Comparison of ENCODE assay signal across 19 mouse cellular contexts in genomic region chr15:85983131-85983530, GRCm38 (mm10). TPM values are rescaled to one million over a fixed set of nuclear protein-coding genes. Genes with fewer than 3 reads are reported as not detected.
A peak's percentile ranks its signal among the peaks of the same experiment; 100 is the strongest.
DNase-seq lines count a peak whose midpoint lies in the region; ATAC-seq lines count a peak whose summit lies in the region.
"Had no signal": no experiment of that assay in that cellular context is flagged by ENCODE, and none has a peak within 500 bp of the region (broad histone marks: within the 10 kb centered on the region; RNA-seq: fewer than 3 reads in every experiment).

No protein-coding gene starts in this region.

- peaks cover 30% of the 10 kb centered on the region for H3K27me3 ChIP-seq in hindbrain, embryonic 10.5 days (ENCODE audit: insufficient read depth, poor library complexity, severe bottlenecking)
- H3K27me3 ChIP-seq in hindbrain, embryonic 12.5 days, result peaks cover 9% of the 10 kb centered on the region; the same call in 1 of the 2 replicates
- H3K27me3 ChIP-seq: embryonic facial prominence, embryonic 13.5 days; hindbrain, embryonic 15.5 days; kidney, embryonic 15.5 days; limb, embryonic 12.5 days had no signal

- ATAC-seq in hindbrain, embryonic 12.5 days (ENCODE audit: low FRiP score), result no peak
- ATAC-seq in erythroblast, adult 5-6 weeks (replicated peaks; ENCODE audit: low FRiP score, poor library complexity, severe bottlenecking), result no peak
- ATAC-seq: intestine, postnatal 0 days; lung, postnatal 0 days; midbrain, embryonic 16.5 days had no signal

- H3K4me3 ChIP-seq in hindbrain, embryonic 10.5 days, result no peak overlapping the region
- H3K4me3 ChIP-seq in hindbrain, embryonic 12.5 days, result no peak overlapping the region
- H3K4me3 ChIP-seq: embryonic facial prominence, embryonic 13.5 days; heart, embryonic 13.5 days; hindbrain, embryonic 15.5 days; kidney, embryonic 15.5 days; limb, embryonic 12.5 days had no signal

- H3K9ac ChIP-seq in hindbrain, embryonic 12.5 days, result no peak overlapping the region
- H3K9ac ChIP-seq: embryonic facial prominence, embryonic 13.5 days; heart, embryonic 13.5 days; hindbrain, embryonic 15.5 days; kidney, embryonic 15.5 days; limb, embryonic 12.5 days had no signal

- H3K36me3 ChIP-seq in hindbrain, embryonic 10.5 days, result peaks cover 15% of the 10 kb centered on the region
- no peaks in the 10 kb centered on the region for H3K36me3 ChIP-seq in hindbrain, embryonic 12.5 days
- H3K36me3 ChIP-seq: embryonic facial prominence, embryonic 13.5 days; heart, embryonic 13.5 days; hindbrain, embryonic 15.5 days; kidney, embryonic 15.5 days; limb, embryonic 12.5 days had no signal

- no peak overlapping the region for H3K4me2 ChIP-seq in hindbrain, embryonic 12.5 days (replicated peaks)
- H3K4me2 ChIP-seq: embryonic facial prominence, embryonic 13.5 days; heart, embryonic 13.5 days; hindbrain, embryonic 15.5 days; kidney, embryonic 15.5 days; limb, embryonic 12.5 days had no signal

- 0 out of 2 replicates have a peak overlapping the region, but pooled peaks have one; percentile 6 for H3K27ac ChIP-seq in hindbrain, embryonic 10.5 days
- no peak overlapping the region for H3K27ac ChIP-seq in hindbrain, embryonic 12.5 days
- H3K27ac ChIP-seq: embryonic facial prominence, embryonic 13.5 days; heart, embryonic 13.5 days; hindbrain, embryonic 15.5 days; kidney, embryonic 15.5 days; limb, embryonic 12.5 days had no signal

- H3K9me3 ChIP-seq in hindbrain, embryonic 10.5 days, result no peaks in the 10 kb centered on the region
- no peaks in the 10 kb centered on the region for H3K9me3 ChIP-seq in hindbrain, embryonic 12.5 days (replicated peaks)
- H3K9me3 ChIP-seq: embryonic facial prominence, embryonic 13.5 days; heart, embryonic 13.5 days; hindbrain, embryonic 15.5 days; kidney, embryonic 15.5 days; limb, embryonic 12.5 days had no signal

- peaks cover 54% of the 10 kb centered on the region for H3K4me1 ChIP-seq in hindbrain, embryonic 10.5 days (replicated peaks)
- peaks cover 21% of the 10 kb centered on the region for H3K4me1 ChIP-seq in hindbrain, embryonic 12.5 days
- H3K4me1 ChIP-seq: hindbrain, embryonic 15.5 days had no signal

- 87% methylated on average over 7 of the region's 7 CpGs for WGBS in hindbrain, embryonic 10.5 days
- 88% methylated on average over 7 of the region's 7 CpGs for WGBS in hindbrain, embryonic 12.5 days

- DNase-seq in hindbrain, embryonic 10.5 days (ENCODE audit: low spot score), result no peak
- peak; percentile 53 for DNase-seq in T-cell, adult 2 months (ENCODE audit: low spot score)
- DNase-seq in thymus, adult 18-20 months, result peak; percentile 20 to 43
- peak; percentile 65 for DNase-seq in thymus, postnatal 4 days
- no peak for DNase-seq in right cerebral cortex, postnatal 14 days
- DNase-seq: adrenal gland, postnatal 14 days; cerebellum, postnatal 10 days; kidney, postnatal 4 days; retina, postnatal 1 day had no signal

RNA-seq across cellular contexts. Expression of gene Celsr1, which starts 50.4 kb away (rescaled TPM):
- 3.4 and 3.6 TPM in 2 replicates for polyA plus RNA-seq in hindbrain, embryonic 10.5 days (2016; fragmentation: Nextera tagmentation; extraction: Ambion mirVana)
- 3.4 and 4.3 TPM in 2 replicates for polyA plus RNA-seq in hindbrain, embryonic 12.5 days (2016; fragmentation: Nextera tagmentation; extraction: Ambion mirVana)
- total RNA-seq in erythroblast, adult 5-6 weeks (2015; ENCODE audit: low replicate concordance), result 0.38 and 1.5 TPM in 2 replicates
- 0.60 and 0.98 TPM in 2 replicates for total RNA-seq in erythroblast, adult 5-6 weeks (2017; ENCODE audit: low replicate concordance)

Comparison
In these comparisons a context has a peak if more than half of its experiments do, and no peak if none do; other contexts are left out.
1. DNase-seq: peak in T-cell, adult 2 months (single experiment), thymus, adult 18-20 months (2 of 2) and thymus, postnatal 4 days (single experiment); none in hindbrain, embryonic 10.5 days (single experiment) and right cerebral cortex, postnatal 14 days (single experiment).